Mouse (Mus musculus) embryonic facial prominence, embryonic 15.5 days (tissue): ENCODE measurements around the gene Adamts15. TPM values are rescaled to one million over a fixed set of nuclear protein-coding genes. Genes with fewer than 3 reads are reported as not detected.

Experiments
- ATAC-seq: fragments of 200-750 bp; cut with Nextera tagmentation; 2 replicates; pipeline ENCODE4 v1.8.0; 2017; ENCODE audit warnings: low read depth, moderate TSS enrichment; ENCODE audit not compliant: insufficient number of reproducible peaks, low FRiP score, low TSS enrichment
- H3K27ac ChIP-seq: fragments of 300-500 bp; sonication (generic); replicated peaks from 2 replicates; pipeline ENCODE4 v1.5.1; 2015; ENCODE audit warnings: mild to moderate bottlenecking, inconsistent platforms
- H3K27me3 ChIP-seq: fragments of 300-500 bp; sonication (generic); 2 replicates; pipeline ENCODE4 v1.6.1; 2015; ENCODE audit warnings: inconsistent platforms
- H3K36me3 ChIP-seq: fragments of 300-500 bp; sonication (generic); 2 replicates; pipeline ENCODE4 v1.6.1; 2015; ENCODE audit warnings: mild to moderate bottlenecking, inconsistent platforms
- H3K4me1 ChIP-seq: fragments of 300-500 bp; sonication (generic); 2 replicates; pipeline ENCODE4 v1.6.1; 2015; ENCODE audit warnings: inconsistent platforms
- H3K4me2 ChIP-seq: fragments of 300-500 bp; sonication (generic); replicated peaks from 2 replicates; pipeline ENCODE4 v1.6.1; 2015; ENCODE audit warnings: mild to moderate bottlenecking, inconsistent platforms
- H3K4me3 ChIP-seq: fragments of 300-500 bp; sonication (generic); replicated peaks from 2 replicates; pipeline ENCODE4 v1.5.1; 2015; ENCODE audit warnings: mild to moderate bottlenecking, inconsistent platforms
- H3K9ac ChIP-seq: fragments of 300-500 bp; sonication (generic); 2 replicates; pipeline ENCODE4 v1.6.1; 2015; ENCODE audit warnings: inconsistent platforms
- H3K9me3 ChIP-seq: fragments of 300-500 bp; sonication (generic); replicated peaks from 2 replicates; pipeline ENCODE4 v1.6.1; 2016; ENCODE audit warnings: inconsistent platforms
- WGBS: fragments of 180-500 bp; shearing (Covaris S2); methylation state at CpG from one replicate; pipeline ENCODE4 v1.1.7; 2015; 5-methylcytosine and 5-hydroxymethylcytosine counted together
- polyA plus RNA-seq: library from polyadenylated mRNA; unstranded; fragments of >200 nt; fragmentation: Nextera tagmentation; extraction: Ambion mirVana; gene quantifications from 2 replicates; pipeline ENCODE4 v1.2.1, GENCODE M21; 2015

The Adamts15 gene
- polyA plus RNA-seq, 1 experiment from 2014 or later, result 15.1 TPM

- Histone ChIP-seq H3K27me3 (peaks cover 16% of the 10 kb centered on the region), H3K9ac (peak overlapping the region; percentile 35), H3K9me3 (no peaks in the 10 kb centered on the region), H3K4me3 (peak overlapping the region; percentile 58), H3K36me3 (no peaks in the 10 kb centered on the region), H3K27ac (no peak overlapping the region; the same call in 1 of the 2 replicates), H3K4me1 (peaks cover 33% of the 10 kb centered on the region), H3K4me2 (peak overlapping the region; percentile 97)
- whole genome bisulfite sequencing, result 3% methylated on average over 56 of the region's 56 CpGs
- ATAC-seq, result no peak
These were observed 770 bp downstream of the Adamts15 start for GRCm38 (mm10) chr9:30921261-30922103.

- Histone ChIP-seq H3K9ac (no peak overlapping the region), H3K27me3 (peaks cover 16% of the 10 kb centered on the region), H3K27ac (0 out of 2 replicates have a peak overlapping the region, but pooled peaks have one; percentile 17), H3K4me2 (peak overlapping the region; percentile 97), H3K4me3 (peak overlapping the region; percentile 58), H3K36me3 (no peaks in the 10 kb centered on the region), H3K4me1 (peaks cover 39% of the 10 kb centered on the region), H3K9me3 (no peaks in the 10 kb centered on the region)
- ATAC-seq, result no peak
- 21% methylated on average over 6 of the region's 6 CpGs for WGBS
These were observed 1.5 kb downstream of the Adamts15 start for GRCm38 (mm10) chr9:30920736-30921135.

- H3K9ac ChIP-seq, result no peak overlapping the region
- peak overlapping the region; percentile 97 for H3K4me2 ChIP-seq
- no peaks in the 10 kb centered on the region for H3K9me3 ChIP-seq
- no peaks in the 10 kb centered on the region for H3K36me3 ChIP-seq
- peaks cover 39% of the 10 kb centered on the region for H3K4me1 ChIP-seq
- H3K27me3 ChIP-seq, result peaks cover 16% of the 10 kb centered on the region
- no peak for ATAC-seq
- WGBS, result 76% methylated on average over 9 of the region's 9 CpGs
- peak overlapping the region; percentile 45 for H3K27ac ChIP-seq
- peak overlapping the region; percentile 58 for H3K4me3 ChIP-seq
These were observed 2.6 kb downstream of the Adamts15 start for GRCm38 (mm10) chr9:30919686-30920085.

GRCm38 (mm10) chr9:30918466-30919356, 3.5 kb downstream of the Adamts15 start:
- Histone ChIP-seq H3K9me3 (no peaks in the 10 kb centered on the region), H3K27me3 (peaks cover 16% of the 10 kb centered on the region), H3K4me1 (peaks cover 39% of the 10 kb centered on the region), H3K9ac (no peak overlapping the region), H3K27ac (peak overlapping the region; percentile 45), H3K36me3 (no peaks in the 10 kb centered on the region), H3K4me3 (peak overlapping the region; percentile 58; the same call in 1 of the 2 replicates), H3K4me2 (peak overlapping the region; percentile 97)
- WGBS, result 32% methylated on average over 12 of the region's 12 CpGs
- ATAC-seq, result no peak

GRCm38 (mm10) chr9:30916266-30916968, 5.8 kb downstream of the Adamts15 start:
- H3K4me2 ChIP-seq, result no peak overlapping the region

GRCm38 (mm10) chr9:30914241-30914640, 8.0 kb downstream of the Adamts15 start:
- Histone ChIP-seq H3K27me3 (no peaks in the 10 kb centered on the region), H3K27ac (no peak overlapping the region), H3K9me3 (no peaks in the 10 kb centered on the region), H3K4me1 (peaks cover 22% of the 10 kb centered on the region), H3K36me3 (no peaks in the 10 kb centered on the region), H3K4me2 (no peak overlapping the region), H3K9ac (no peak overlapping the region), H3K4me3 (no peak overlapping the region)
- WGBS, result 75% methylated on average over 2 of the region's 2 CpGs
- ATAC-seq, result no peak

More at GRCm38 (mm10) chr9:30916266-30916968, 5.8 kb downstream of the Adamts15 start:
- no peak for ATAC-seq
- no peaks in the 10 kb centered on the region for H3K9me3 ChIP-seq
- no peak overlapping the region for H3K9ac ChIP-seq
- no peaks in the 10 kb centered on the region for H3K36me3 ChIP-seq
- no peak overlapping the region for H3K4me3 ChIP-seq
- peaks cover 27% of the 10 kb centered on the region for H3K4me1 ChIP-seq
- peaks cover 4% of the 10 kb centered on the region for H3K27me3 ChIP-seq
- no peak overlapping the region for H3K27ac ChIP-seq
- WGBS, result 74% methylated on average over 6 of the region's 6 CpGs

GRCm38 (mm10) chr9:30913429-30913828, 8.8 kb downstream of the Adamts15 start:
- Histone ChIP-seq H3K36me3 (no peaks in the 10 kb centered on the region), H3K9ac (no peak overlapping the region), H3K27me3 (no peaks in the 10 kb centered on the region), H3K4me1 (peaks cover 14% of the 10 kb centered on the region), H3K9me3 (no peaks in the 10 kb centered on the region), H3K4me3 (no peak overlapping the region), H3K4me2 (no peak overlapping the region), H3K27ac (no peak overlapping the region)
- 71% methylated on average over 3 of the region's 3 CpGs for WGBS
- ATAC-seq, result no peak

GRCm38 (mm10) chr9:30912161-30912560, 10.1 kb downstream of the Adamts15 start:
- 72% methylated on average over 3 of the region's 3 CpGs for WGBS
- H3K4me1 ChIP-seq, result peaks cover 12% of the 10 kb centered on the region; the same call in 1 of the 2 replicates

GRCm38 (mm10) chr9:30910491-30910890, 11.8 kb downstream of the Adamts15 start:
- no peak overlapping the region for H3K4me3 ChIP-seq
- H3K9me3 ChIP-seq, result no peaks in the 10 kb centered on the region
- H3K4me1 ChIP-seq, result 0 out of 2 replicates have a peak, but pooled peaks cover 6% of the 10 kb centered on the region
- no peaks in the 10 kb centered on the region for H3K36me3 ChIP-seq
- no peaks in the 10 kb centered on the region for H3K27me3 ChIP-seq
- no peak for ATAC-seq
- H3K27ac ChIP-seq, result no peak overlapping the region
- no peak overlapping the region for H3K9ac ChIP-seq
- 84% methylated on average over 5 of the region's 5 CpGs for WGBS
- H3K4me2 ChIP-seq, result no peak overlapping the region

More at GRCm38 (mm10) chr9:30912161-30912560, 10.1 kb downstream of the Adamts15 start:
- no peak overlapping the region for H3K4me3 ChIP-seq
- no peaks in the 10 kb centered on the region for H3K27me3 ChIP-seq
- H3K9me3 ChIP-seq, result no peaks in the 10 kb centered on the region
- H3K36me3 ChIP-seq, result no peaks in the 10 kb centered on the region
- ATAC-seq, result no peak
- H3K4me2 ChIP-seq, result no peak overlapping the region
- no peak overlapping the region for H3K27ac ChIP-seq
- H3K9ac ChIP-seq, result no peak overlapping the region

- Histone ChIP-seq H3K9ac (no peak overlapping the region), H3K27ac (no peak overlapping the region), H3K27me3 (no peaks in the 10 kb centered on the region), H3K4me3 (no peak overlapping the region), H3K9me3 (no peaks in the 10 kb centered on the region), H3K4me2 (no peak overlapping the region), H3K4me1 (0 out of 2 replicates have a peak, but pooled peaks cover 6% of the 10 kb centered on the region), H3K36me3 (peaks cover 7% of the 10 kb centered on the region; the same call in 1 of the 2 replicates)
- 80% methylated on average over 5 of the region's 5 CpGs for WGBS
- ATAC-seq, result no peak
These were observed 13.3 kb downstream of the Adamts15 start for GRCm38 (mm10) chr9:30908973-30909372.
